Comparison of ENCODE assay signal across 15 mouse cellular contexts in the genomic region with DNA sequence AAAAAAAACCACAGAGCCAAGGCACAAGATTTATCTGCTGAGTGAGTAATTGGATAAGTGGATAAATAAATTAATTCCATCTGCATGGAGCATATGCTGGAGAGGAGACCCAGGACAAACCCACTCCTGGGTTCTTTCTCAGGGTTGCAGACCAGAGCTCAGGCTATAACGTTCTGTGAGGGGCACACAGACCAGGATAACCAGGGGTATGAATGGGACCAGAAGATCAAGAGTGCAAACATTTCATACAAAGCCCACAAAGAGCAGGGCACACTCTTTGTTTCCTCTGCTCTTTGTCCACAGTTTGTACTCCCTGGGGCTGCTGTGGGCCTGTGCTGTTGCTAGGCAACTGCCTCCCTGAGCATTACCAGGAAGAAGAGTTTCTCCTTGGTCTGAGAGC. TPM values are rescaled to one million over a fixed set of nuclear protein-coding genes. Genes with fewer than 3 reads are reported as not detected.
DNase-seq lines count a peak whose midpoint lies in the region; ATAC-seq and TF ChIP-seq lines count a peak whose summit lies in the region.
"Had no signal": no experiment of that assay in that cellular context is flagged by ENCODE, and none has a peak within 500 bp of the region (broad histone marks: within the 10 kb centered on the region; RNA-seq: fewer than 3 reads in every experiment).

No protein-coding gene starts in this region.

- H3K4me2 ChIP-seq in forebrain, embryonic 14.5 days (ENCODE audit: low read length) = no peak overlapping the region
- no peak overlapping the region for H3K4me2 ChIP-seq in neural tube, embryonic 12.5 days (replicated peaks)
- H3K4me2 ChIP-seq: liver, embryonic 15.5 days; stomach, embryonic 15.5 days had no signal

- peak; percentile 56; the same call in 1 of the 2 replicates for ATAC-seq in forebrain, embryonic 14.5 days
- peak; percentile 57; the same call in 1 of the 2 replicates for ATAC-seq in neural tube, embryonic 12.5 days (ENCODE audit: low FRiP score, low read depth)

- intact Hi-C loops in heart, adult 2 months (cut with DNase I) = no loop called here

- H3K27me3 ChIP-seq in forebrain, embryonic 14.5 days (replicated peaks; ENCODE audit: control insufficient read depth, insufficient read depth, low read length) = no peaks in the 10 kb centered on the region
- H3K27me3 ChIP-seq in limb, embryonic 10.5 days (ENCODE audit: low read depth, poor library complexity, severe bottlenecking) = no peaks in the 10 kb centered on the region
- H3K27me3 ChIP-seq in neural tube, embryonic 12.5 days (replicated peaks) = no peaks in the 10 kb centered on the region
- no peaks in the 10 kb centered on the region for H3K27me3 ChIP-seq in heart, adult 2 months (ENCODE audit: control insufficient read depth, insufficient read depth, low read length)
- H3K27me3 ChIP-seq: liver, embryonic 15.5 days; stomach, embryonic 15.5 days had no signal

- WGBS in forebrain, embryonic 14.5 days = 0% methylated on average over 1 of the region's 1 CpGs
- 42% methylated on average over 1 of the region's 1 CpGs for WGBS in limb, embryonic 10.5 days
- WGBS in neural tube, embryonic 12.5 days = 16% methylated on average over 1 of the region's 1 CpGs
- WGBS in heart, adult 2 months = 72% methylated on average over 1 of the region's 1 CpGs

- TF ChIP-seq POLR2A in brain, embryonic 14.5 days (IDR thresholded peaks at IDR 0.05; ENCODE audit: borderline replicate concordance, extremely low read depth, insufficient read depth, insufficient read length, poor library complexity, severe bottlenecking) = no peak
- no peak for TF ChIP-seq POLR2A in heart, adult 2 months (IDR thresholded peaks at IDR 0.05; ENCODE audit: insufficient read depth, low read depth, low read length)

- H3K4me3 ChIP-seq in forebrain, embryonic 14.5 days (ENCODE audit: low read depth, low read length) = no peak overlapping the region
- H3K4me3 ChIP-seq in limb, embryonic 10.5 days = no peak overlapping the region
- no peak overlapping the region for H3K4me3 ChIP-seq in neural tube, embryonic 12.5 days
- H3K4me3 ChIP-seq in heart, adult 2 months = no peak overlapping the region
- H3K4me3 ChIP-seq: liver, embryonic 15.5 days; stomach, embryonic 15.5 days had no signal

- DNase-seq in brain, embryonic 14.5 days (ENCODE audit: low read depth) = peak; percentile 82
- peak; percentile 60 for DNase-seq in forebrain, embryonic 14.5 days (ENCODE audit: low spot score)
- DNase-seq in limb, embryonic 10.5 days (ENCODE audit: low spot score) = no peak
- no peak for DNase-seq in cerebellum, adult 11-12 months
- DNase-seq in layer of hippocampus, postnatal 14 days (ENCODE audit: low spot score in 2 of 2) = no peak
- no peak for DNase-seq in gastrocnemius, adult 18-20 months (ENCODE audit: low spot score)
- DNase-seq in heart, adult 2 months = no peak
- DNase-seq: gastrocnemius, postnatal 25 days; kidney, adult 2 months; lung, postnatal 4 days; right cerebral cortex, postnatal 14 days had no signal

- H3K27ac ChIP-seq in forebrain, embryonic 14.5 days (ENCODE audit: low read depth, low read length) = no peak overlapping the region
- peak overlapping the region; percentile 17; the same call in 1 of the 2 replicates for H3K27ac ChIP-seq in limb, embryonic 10.5 days
- no peak overlapping the region for H3K27ac ChIP-seq in neural tube, embryonic 12.5 days
- no peak overlapping the region for H3K27ac ChIP-seq in heart, adult 2 months
- H3K27ac ChIP-seq: liver, embryonic 15.5 days; stomach, embryonic 15.5 days had no signal

- no peaks in the 10 kb centered on the region for H3K79me2 ChIP-seq in heart, adult 2 months (replicated peaks; ENCODE audit: control insufficient read depth, insufficient read depth, low read length)

- TF ChIP-seq EP300 in heart, adult 2 months (IDR thresholded peaks at IDR 0.05; ENCODE audit: insufficient read depth, low read depth, low read length) = no peak

- no peaks in the 10 kb centered on the region for H3K36me3 ChIP-seq in forebrain, embryonic 14.5 days (ENCODE audit: control insufficient read depth, insufficient read depth, low read length)
- H3K36me3 ChIP-seq in limb, embryonic 10.5 days = no peaks in the 10 kb centered on the region
- no peaks in the 10 kb centered on the region for H3K36me3 ChIP-seq in neural tube, embryonic 12.5 days
- H3K36me3 ChIP-seq in heart, adult 2 months (ENCODE audit: control insufficient read depth, insufficient read depth, low read length) = no peaks in the 10 kb centered on the region
- H3K36me3 ChIP-seq: liver, embryonic 15.5 days; stomach, embryonic 15.5 days had no signal

- H3K9ac ChIP-seq in forebrain, embryonic 14.5 days (ENCODE audit: low read length) = no peak overlapping the region; the same call in 1 of the 2 replicates
- no peak overlapping the region for H3K9ac ChIP-seq in neural tube, embryonic 12.5 days
- H3K9ac ChIP-seq in heart, adult 2 months (ENCODE audit: low read depth, low read length) = no peak overlapping the region
- H3K9ac ChIP-seq: liver, embryonic 15.5 days; stomach, embryonic 15.5 days had no signal

- no peak for TF ChIP-seq CTCF in brain, embryonic 14.5 days (IDR thresholded peaks at IDR 0.05; ENCODE audit: borderline replicate concordance, extremely low read depth, insufficient read depth, insufficient read length)
- TF ChIP-seq CTCF in heart, adult 2 months (IDR thresholded peaks at IDR 0.05) = no peak

- peaks cover 20% of the 10 kb centered on the region for H3K4me1 ChIP-seq in forebrain, embryonic 14.5 days (ENCODE audit: control insufficient read depth, insufficient read depth, low read length)
- H3K4me1 ChIP-seq in limb, embryonic 10.5 days = peaks cover 5% of the 10 kb centered on the region; the same call in 1 of the 2 replicates
- peaks cover 12% of the 10 kb centered on the region; the same call in 1 of the 2 replicates for H3K4me1 ChIP-seq in neural tube, embryonic 12.5 days
- H3K4me1 ChIP-seq in heart, adult 2 months (ENCODE audit: control insufficient read depth, insufficient read depth, low read length) = peaks cover 3% of the 10 kb centered on the region
- H3K4me1 ChIP-seq: liver, embryonic 15.5 days; stomach, embryonic 15.5 days had no signal

- H3K9me3 ChIP-seq in forebrain, embryonic 14.5 days (replicated peaks; ENCODE audit: control insufficient read depth, low read length) = no peaks in the 10 kb centered on the region
- no peaks in the 10 kb centered on the region for H3K9me3 ChIP-seq in limb, embryonic 10.5 days (replicated peaks)
- no peaks in the 10 kb centered on the region for H3K9me3 ChIP-seq in neural tube, embryonic 12.5 days
- H3K9me3 ChIP-seq: liver, embryonic 15.5 days; stomach, embryonic 15.5 days had no signal

RNA-seq across cellular contexts. Expression of a gene that starts 23.2 kb away (rescaled TPM):
- polyA plus RNA-seq in brain, embryonic 14.5 days (2012; rRNA removed) = 0.45 and 0.93 TPM in 2 replicates
- polyA plus RNA-seq in forebrain, embryonic 14.5 days (2014; fragmentation: Nextera tagmentation; extraction: Ambion mirVana) = 0.36 and 0.62 TPM in 2 replicates
- polyA plus RNA-seq in limb, embryonic 10.5 days (2016; fragmentation: Nextera tagmentation; extraction: Ambion mirVana) = 1.1 and 2.0 TPM in 2 replicates
- 0.61 and 1.1 TPM in 2 replicates for polyA plus RNA-seq in neural tube, embryonic 12.5 days (2016; fragmentation: Nextera tagmentation; extraction: Ambion mirVana)
- under 1 TPM; 0.24 to 0.67 TPM for total RNA-seq in layer of hippocampus, postnatal 14 days (2021)
- total RNA-seq in gastrocnemius, adult 18-20 months (2021) = 1 to 10 TPM in 1 of 2 experiments, under 1 TPM in 1; 0.83 to 1.0 TPM
- total RNA-seq in heart, adult 2 months (2021) = 1 to 10 TPM; 1.9 to 2.0 TPM
- 2.1 and 3.8 TPM in 2 replicates for polyA plus RNA-seq in heart, adult 2 months (2012; rRNA removed)

RNA-seq across cellular contexts. Expression of a gene that starts 45.3 kb away (rescaled TPM):
- 0.10 TPM in 1 of 2 replicates, not detected in the other for polyA plus RNA-seq in brain, embryonic 14.5 days (2012; rRNA removed)
- not detected in 2 replicates for polyA plus RNA-seq in forebrain, embryonic 14.5 days (2014; fragmentation: Nextera tagmentation; extraction: Ambion mirVana)
- polyA plus RNA-seq in limb, embryonic 10.5 days (2016; fragmentation: Nextera tagmentation; extraction: Ambion mirVana) = not detected in 2 replicates
- polyA plus RNA-seq in neural tube, embryonic 12.5 days (2016; fragmentation: Nextera tagmentation; extraction: Ambion mirVana) = not detected in 2 replicates
- not detected for total RNA-seq in layer of hippocampus, postnatal 14 days (2021)
- not detected for total RNA-seq in gastrocnemius, adult 18-20 months (2021)
- total RNA-seq in heart, adult 2 months (2021) = not detected
- not detected in 2 replicates for polyA plus RNA-seq in heart, adult 2 months (2012; rRNA removed)
- total RNA-seq: gastrocnemius, postnatal 25 days; left cerebral cortex, postnatal 25 days had no signal
- polyA plus RNA-seq: liver, embryonic 15.5 days had no signal

RNA-seq across cellular contexts. Expression of a gene that starts 50.7 kb away (rescaled TPM):
- polyA plus RNA-seq in brain, embryonic 14.5 days (2012; rRNA removed) = 28.8 and 33.5 TPM in 2 replicates
- 35.4 and 38.8 TPM in 2 replicates for polyA plus RNA-seq in forebrain, embryonic 14.5 days (2014; fragmentation: Nextera tagmentation; extraction: Ambion mirVana)
- polyA plus RNA-seq in limb, embryonic 10.5 days (2016; fragmentation: Nextera tagmentation; extraction: Ambion mirVana) = 31.3 and 34.0 TPM in 2 replicates
- polyA plus RNA-seq in neural tube, embryonic 12.5 days (2016; fragmentation: Nextera tagmentation; extraction: Ambion mirVana) = 34.1 and 36.1 TPM in 2 replicates
- total RNA-seq in layer of hippocampus, postnatal 14 days (2021) = 10 to 100 TPM; 19.8 to 22.2 TPM
- 1 to 10 TPM; 6.5 to 8.2 TPM for total RNA-seq in gastrocnemius, adult 18-20 months (2021)
- 10 to 100 TPM; 10.8 to 14.6 TPM for total RNA-seq in heart, adult 2 months (2021)
- polyA plus RNA-seq in heart, adult 2 months (2012; rRNA removed) = 9.8 and 20.6 TPM in 2 replicates

RNA-seq across cellular contexts. Expression of a gene that starts 50.8 kb away (rescaled TPM):
- 5.6 and 7.5 TPM in 2 replicates for polyA plus RNA-seq in brain, embryonic 14.5 days (2012; rRNA removed)
- polyA plus RNA-seq in forebrain, embryonic 14.5 days (2014; fragmentation: Nextera tagmentation; extraction: Ambion mirVana) = 9.3 and 10.3 TPM in 2 replicates
- polyA plus RNA-seq in limb, embryonic 10.5 days (2016; fragmentation: Nextera tagmentation; extraction: Ambion mirVana) = 22.8 and 24.7 TPM in 2 replicates
- polyA plus RNA-seq in neural tube, embryonic 12.5 days (2016; fragmentation: Nextera tagmentation; extraction: Ambion mirVana) = 14.9 and 16.8 TPM in 2 replicates
- total RNA-seq in layer of hippocampus, postnatal 14 days (2021) = 1 to 10 TPM; 8.4 to 8.5 TPM
- total RNA-seq in gastrocnemius, adult 18-20 months (2021) = 1 to 10 TPM; 7.0 to 7.7 TPM
- 10 to 100 TPM; 18.3 to 20.1 TPM for total RNA-seq in heart, adult 2 months (2021)
- 7.8 and 12.0 TPM in 2 replicates for polyA plus RNA-seq in heart, adult 2 months (2012; rRNA removed)

Comparison
In these comparisons a context has a peak if more than half of its experiments do, and no peak if none do; other contexts are left out.
1. DNase-seq: peak in brain, embryonic 14.5 days (single experiment) and forebrain, embryonic 14.5 days (single experiment); none in limb, embryonic 10.5 days (single experiment), cerebellum, adult 11-12 months (single experiment), layer of hippocampus, postnatal 14 days (0 of 2), gastrocnemius, adult 18-20 months (single experiment) and heart, adult 2 months (0 of 2).